Mouse (Mus musculus): Measurements from ENCODE around the gene Ap1m2.

- TF ChIP-seq CTCF (IDR thresholded peaks at IDR 0.05; ENCODE audit: low read depth, low read length) (no peak), POLR2A (IDR thresholded peaks at IDR 0.05; ENCODE audit: extremely low read depth, insufficient read depth, low read length) (no peak)
Observed at GRCm38 (mm10) chr9:21351702-21352377, 39.7 kb upstream of the Ap1m2 start.

Measured in liver, adult 2 months (tissue).